Comparison of ENCODE assay signal across 22 mouse cellular contexts in the genomic region with DNA sequence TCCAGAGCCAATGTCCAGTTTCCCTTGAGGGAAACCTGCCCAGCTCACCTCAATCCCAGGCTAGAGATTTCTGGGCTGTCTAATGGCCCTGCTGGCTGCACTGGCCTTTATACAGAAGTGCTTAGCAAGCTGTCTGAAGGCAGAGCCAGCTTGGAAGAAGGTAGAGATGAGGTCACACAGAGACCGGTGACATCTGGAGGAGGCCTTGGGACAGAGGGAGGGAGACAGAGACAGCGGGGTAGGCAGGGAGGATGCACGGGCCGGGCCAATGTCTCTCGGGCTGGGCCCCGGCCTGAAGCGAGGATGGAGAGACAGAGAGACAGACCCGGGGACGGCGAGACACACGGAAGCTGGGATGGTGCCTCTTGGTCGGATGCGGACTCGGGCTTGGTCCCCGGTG. TPM values are rescaled to one million over a fixed set of nuclear protein-coding genes. Genes with fewer than 3 reads are reported as not detected.
DNase-seq lines count a peak whose midpoint lies in the region; ATAC-seq and TF ChIP-seq lines count a peak whose summit lies in the region.
"Had no signal": no experiment of that assay in that cellular context is flagged by ENCODE, and none has a peak within 500 bp of the region (broad histone marks: within the 10 kb centered on the region; RNA-seq: fewer than 3 reads in every experiment).

No protein-coding gene starts in this region.

- H3K36me3 ChIP-seq in heart, postnatal 0 days (replicated peaks; ENCODE audit: control insufficient read depth, insufficient read depth, low read length), result peaks cover 29% of the 10 kb centered on the region; the same call in 1 of the 2 replicates
- peaks cover 10% of the 10 kb centered on the region for H3K36me3 ChIP-seq in heart, embryonic 11.5 days (ENCODE audit: control insufficient read depth, insufficient read depth, low read length)
- no peaks in the 10 kb centered on the region for H3K36me3 ChIP-seq in testis, adult 2 months (ENCODE audit: control insufficient read depth, insufficient read depth, low read length)
- H3K36me3 ChIP-seq in embryonic facial prominence, embryonic 12.5 days, result peaks cover 86% of the 10 kb centered on the region
- H3K36me3 ChIP-seq: G1E had no signal

- no peaks in the 10 kb centered on the region for H3K27me3 ChIP-seq in heart, postnatal 0 days (ENCODE audit: control insufficient read depth, insufficient read depth, low read length)
- H3K27me3 ChIP-seq in heart, embryonic 11.5 days (ENCODE audit: control insufficient read depth, insufficient read depth, low read length), result no peaks in the 10 kb centered on the region
- no peaks in the 10 kb centered on the region for H3K27me3 ChIP-seq in testis, adult 2 months (ENCODE audit: control insufficient read depth, insufficient read depth, low read length)
- no peaks in the 10 kb centered on the region for H3K27me3 ChIP-seq in embryonic facial prominence, embryonic 12.5 days
- H3K27me3 ChIP-seq: embryonic facial prominence, embryonic 13.5 days; forebrain, embryonic 12.5 days had no signal

- ATAC-seq in heart, postnatal 0 days (ENCODE audit: insufficient read depth, low read depth), result no peak
- no peak for ATAC-seq in heart, embryonic 11.5 days (replicated peaks; ENCODE audit: insufficient number of reproducible peaks, low FRiP score, low TSS enrichment)
- ATAC-seq in embryonic facial prominence, embryonic 12.5 days (ENCODE audit: insufficient number of reproducible peaks, insufficient read depth, low FRiP score, low TSS enrichment), result no peak
- ATAC-seq: CD4-positive, CD25-positive, alpha-beta regulatory T cell, adult 4 months; intestine, embryonic 16.5 days had no signal

- no peak overlapping the region for H3K9ac ChIP-seq in heart, postnatal 0 days (replicated peaks; ENCODE audit: low read depth, low read length)
- H3K9ac ChIP-seq in heart, embryonic 11.5 days (ENCODE audit: low read depth, low read length), result no peak overlapping the region
- 0 out of 2 replicates have a peak overlapping the region, but pooled peaks have one; percentile 7 for H3K9ac ChIP-seq in embryonic facial prominence, embryonic 12.5 days
- H3K9ac ChIP-seq: embryonic facial prominence, embryonic 13.5 days; forebrain, embryonic 12.5 days; hindbrain, embryonic 14.5 days had no signal

- H3K4me1 ChIP-seq in heart, postnatal 0 days (ENCODE audit: control insufficient read depth, insufficient read depth), result peaks cover 28% of the 10 kb centered on the region
- H3K4me1 ChIP-seq in heart, embryonic 11.5 days (ENCODE audit: control insufficient read depth, insufficient read depth, low read length), result peaks cover 14% of the 10 kb centered on the region
- H3K4me1 ChIP-seq in testis, adult 2 months (ENCODE audit: control insufficient read depth, insufficient read depth, low read length), result peaks cover 4% of the 10 kb centered on the region
- no peaks in the 10 kb centered on the region for H3K4me1 ChIP-seq in embryonic facial prominence, embryonic 12.5 days

- no peak for TF ChIP-seq EP300 in heart, postnatal 0 days (IDR thresholded peaks at IDR 0.05; ENCODE audit: low read depth)

- no peak overlapping the region for H3K4me3 ChIP-seq in heart, postnatal 0 days (ENCODE audit: low read depth, low read length)
- no peak overlapping the region for H3K4me3 ChIP-seq in heart, embryonic 11.5 days (ENCODE audit: low read depth, low read length)
- peak overlapping the region; percentile 30 for H3K4me3 ChIP-seq in testis, adult 2 months (ENCODE audit: control insufficient read depth, low read depth, low read length)
- no peak overlapping the region for H3K4me3 ChIP-seq in embryonic facial prominence, embryonic 12.5 days
- H3K4me3 ChIP-seq: embryonic facial prominence, embryonic 13.5 days; forebrain, embryonic 12.5 days; gastrocnemius, adult 2 months had no signal

- no peak for DNase-seq in heart, postnatal 0 days (ENCODE audit: low spot score)
- no peak for DNase-seq in testis, postnatal 10 days (ENCODE audit: low spot score)
- DNase-seq in urinary bladder, adult 18-20 months (ENCODE audit: low spot score in 2 of 2), result no peak
- DNase-seq in lung, postnatal 25 days (ENCODE audit: low spot score), result no peak
- DNase-seq: adrenal gland, postnatal 10 days; B cell, adult 2 months; cerebellum, adult 11 months; cerebellum, adult 8-10 months; cerebellum, postnatal 14 days; embryo, embryonic 11 days; gastrocnemius, postnatal 25 days; heart, postnatal 4 days had no signal

- H3K4me2 ChIP-seq in heart, postnatal 0 days (ENCODE audit: low read depth, low read length), result no peak overlapping the region
- H3K4me2 ChIP-seq in heart, embryonic 11.5 days, result no peak overlapping the region
- no peak overlapping the region for H3K4me2 ChIP-seq in embryonic facial prominence, embryonic 12.5 days (replicated peaks)
- H3K4me2 ChIP-seq: embryonic facial prominence, embryonic 13.5 days; forebrain, embryonic 12.5 days; hindbrain, embryonic 14.5 days had no signal

- TF ChIP-seq POLR2A in testis, adult 2 months (IDR thresholded peaks at IDR 0.05; ENCODE audit: control insufficient read depth, low read depth, low read length), result no peak

- no peak for TF ChIP-seq CTCF in heart, postnatal 0 days (IDR thresholded peaks at IDR 0.05; ENCODE audit: low read depth)
- no peak for TF ChIP-seq CTCF in testis, adult 2 months (IDR thresholded peaks at IDR 0.05; ENCODE audit: control insufficient read depth, insufficient read depth, insufficient replicate concordance, low read depth, low read length)

- no peaks in the 10 kb centered on the region for H3K9me3 ChIP-seq in heart, postnatal 0 days (replicated peaks; ENCODE audit: control insufficient read depth, low read length)
- no peaks in the 10 kb centered on the region for H3K9me3 ChIP-seq in heart, embryonic 11.5 days (replicated peaks; ENCODE audit: control insufficient read depth, low read length)
- H3K9me3 ChIP-seq in embryonic facial prominence, embryonic 12.5 days, result no peaks in the 10 kb centered on the region
- H3K9me3 ChIP-seq: embryonic facial prominence, embryonic 13.5 days; forebrain, embryonic 12.5 days had no signal

- H3K27ac ChIP-seq in heart, postnatal 0 days (ENCODE audit: low read depth), result peak overlapping the region; percentile 57
- H3K27ac ChIP-seq in heart, embryonic 11.5 days (ENCODE audit: low read depth, low read length), result no peak overlapping the region
- H3K27ac ChIP-seq in testis, adult 2 months (ENCODE audit: control insufficient read depth, insufficient read depth, low read depth, low read length), result no peak overlapping the region
- H3K27ac ChIP-seq in embryonic facial prominence, embryonic 12.5 days, result no peak overlapping the region
- H3K27ac ChIP-seq: embryonic facial prominence, embryonic 13.5 days; forebrain, embryonic 12.5 days; hindbrain, embryonic 14.5 days had no signal

- WGBS in heart, postnatal 0 days, result 90% methylated on average over 15 of the region's 15 CpGs
- 90% methylated on average over 15 of the region's 15 CpGs for WGBS in heart, embryonic 11.5 days (ENCODE audit: insufficient replicate concordance)
- 91% methylated on average over 15 of the region's 15 CpGs for WGBS in embryonic facial prominence, embryonic 12.5 days

RNA-seq across cellular contexts. Expression of a gene that starts 27.4 kb away (rescaled TPM):
- total RNA-seq in heart, postnatal 0 days (2014; rRNA removed; ENCODE audit: low replicate concordance), result 86.5 and 94.0 TPM in 2 replicates
- 51.9 and 54.8 TPM in 2 replicates for polyA plus RNA-seq in heart, postnatal 0 days (2015; fragmentation: Nextera tagmentation; extraction: Ambion mirVana)
- polyA plus RNA-seq in heart, embryonic 11.5 days (2014; fragmentation: Nextera tagmentation; extraction: Ambion mirVana), result 111 and 114 TPM in 2 replicates
- polyA plus RNA-seq in testis, adult 2 months (2012; rRNA removed), result 14.2 and 15.6 TPM in 2 replicates
- polyA plus RNA-seq in embryonic facial prominence, embryonic 12.5 days (2016; fragmentation: Nextera tagmentation; extraction: Ambion mirVana), result 229 and 238 TPM in 2 replicates
- polyA plus RNA-seq: G1E had no signal
